Mouse (Mus musculus) megakaryocyte, embryonic 14.5 days (primary cell): ENCODE results near the gene Ube2dnl1.

Experiments
- FLI1 ChIP-seq: IDR thresholded peaks from 2 replicates; pipeline ENCODE4 v1.6.1; 2012; ENCODE audit warnings: low read length, inconsistent platforms, mixed read lengths
- GATA1 ChIP-seq: IDR thresholded peaks from 3 replicates; pipeline ENCODE4 v1.6.1; 2012; ENCODE audit warnings: mixed read lengths, low read length, inconsistent platforms, borderline replicate concordance

GRCm38 (mm10) chrX:114907282-114907681 is 2.5 kb downstream of the Ube2dnl1 start, which contains the start of gene Ube2dnl2:
- TF ChIP-seq GATA1 (no peak), FLI1 (no peak)
